Mouse (Mus musculus) MEL (cell line): ENCODE results near the gene Rrm1. TPM values are rescaled to one million over a fixed set of nuclear protein-coding genes. Genes with fewer than 3 reads are reported as not detected.
"Not testable (repeated sequence)": the region's sequence is repeated elsewhere in the genome, so short reads cannot be mapped to it uniquely, and the experiment has no call there.

ENCODE experiments used
- DNase-seq: peaks from one replicate; pipeline ENCODE4 v3.0.0; 2011; ENCODE audit warnings: low read depth, low spot score
- H3K27ac ChIP-seq: 2 replicates; pipeline ENCODE4 v1.5.1; 2012; ENCODE audit warnings: low read depth, mild to moderate bottlenecking, control low read depth, low read length, moderate library complexity; ENCODE audit not compliant: control insufficient read depth
- H3K27me3 ChIP-seq, 2 experiments: fragments of 150-350 bp in 1 of 2; sonication (generic) in 1 of 2; 2 replicates each; pipeline ENCODE4 v1.6.1; 2012; ENCODE audit warnings: low read length in 2 of 2, mild to moderate bottlenecking in 2 of 2, improper control_type of control experiment in 1 of 2, moderate library complexity in 1 of 2; ENCODE audit not compliant: insufficient read depth in 2 of 2, control insufficient read depth in 1 of 2
- H3K36me3 ChIP-seq, 2 experiments: 2 replicates each; pipeline ENCODE4 v1.6.1; 2012 to 2014; ENCODE audit warnings: low read length in 2 of 2, improper control_type of control experiment in 1 of 2, inconsistent platforms in 1 of 2, mild to moderate bottlenecking in 1 of 2; ENCODE audit not compliant: insufficient read depth in 2 of 2, control insufficient read depth in 1 of 2
- H3K4me1 ChIP-seq, 2 experiments: fragments of 150-350 bp in 1 of 2; sonication (generic) in 1 of 2; 2 replicates each; pipeline ENCODE4 v1.6.1; 2012; ENCODE audit warnings: low read length in 2 of 2, improper control_type of control experiment in 1 of 2, mild to moderate bottlenecking in 1 of 2; ENCODE audit not compliant: insufficient read depth in 2 of 2, control insufficient read depth in 1 of 2
- H3K4me3 ChIP-seq, 2 experiments: fragments of 150-350 bp in 1 of 2; sonication (generic) in 1 of 2; 2 replicates each; pipeline ENCODE4 v1.5.1; 2012; ENCODE audit warnings: low read depth in 2 of 2, low read length in 2 of 2, mild to moderate bottlenecking in 2 of 2, moderate library complexity in 2 of 2, control low read depth in 1 of 2, improper control_type of control experiment in 1 of 2; ENCODE audit not compliant: control insufficient read depth in 1 of 2, insufficient read depth in 1 of 2
- H3K79me2 ChIP-seq: 2 replicates; pipeline ENCODE4 v1.6.1; 2012; ENCODE audit warnings: mild to moderate bottlenecking, low read length, moderate library complexity; ENCODE audit not compliant: control insufficient read depth, poor library complexity, insufficient read depth
- H3K9ac ChIP-seq: 2 replicates; pipeline ENCODE4 v1.6.1; 2012; ENCODE audit warnings: low read depth, mild to moderate bottlenecking, control low read depth, low read length, moderate library complexity; ENCODE audit not compliant: control insufficient read depth, poor library complexity, severe bottlenecking
- H3K9me3 ChIP-seq: fragments of 150-350 bp; sonication (generic); replicated peaks from 2 replicates; pipeline ENCODE4 v1.6.1; 2012; ENCODE audit warnings: mild to moderate bottlenecking, low read length, improper control_type of control experiment, moderate library complexity; ENCODE audit not compliant: insufficient read depth
- BHLHE40 ChIP-seq: IDR thresholded peaks from 2 replicates; pipeline ENCODE4 v1.6.1; 2012; ENCODE audit warnings: low read depth, mild to moderate bottlenecking, inconsistent platforms, low read length, improper control_type of control experiment, borderline replicate concordance
- CHD2 ChIP-seq: IDR thresholded peaks from 2 replicates; pipeline ENCODE4 v1.6.1; 2011; ENCODE audit warnings: low read length, improper control_type of control experiment
- CTCF ChIP-seq, 3 experiments: IDR thresholded peaks in 2 of 3; conservative IDR thresholded peaks in 1 of 3; 2 replicates each; pipeline ENCODE4 v1.5.1; 2011 to 2012; ENCODE audit warnings: low read length in 3 of 3, low read depth in 2 of 3, mild to moderate bottlenecking in 2 of 3, improper control_type of control experiment in 1 of 3, inconsistent platforms in 1 of 3, mixed read lengths in 1 of 3, moderate library complexity in 1 of 3; ENCODE audit not compliant: control insufficient read depth in 1 of 3, insufficient read depth in 1 of 3, poor library complexity in 1 of 3, severe bottlenecking in 1 of 3
- ELF1 ChIP-seq: IDR thresholded peaks from 2 replicates; pipeline ENCODE4 v1.6.1; 2014; ENCODE audit warnings: low read depth, mild to moderate bottlenecking, inconsistent platforms, low read length, improper control_type of control experiment, moderate library complexity
- EP300 ChIP-seq, 2 experiments: IDR thresholded peaks; 2 replicates each; pipeline ENCODE4 v1.6.1; 2011; ENCODE audit warnings: improper control_type of control experiment in 2 of 2, low read length in 2 of 2, low read depth in 1 of 2, mild to moderate bottlenecking in 1 of 2
- ETS1 ChIP-seq: IDR thresholded peaks from 2 replicates; pipeline ENCODE4 v1.6.1; 2012; ENCODE audit warnings: low read depth, mild to moderate bottlenecking, inconsistent platforms, low read length, improper control_type of control experiment, moderate library complexity
- GABPA ChIP-seq: IDR thresholded peaks from 2 replicates; pipeline ENCODE4 v1.6.1; 2012; ENCODE audit warnings: low read depth, mild to moderate bottlenecking, inconsistent platforms, low read length, improper control_type of control experiment, moderate library complexity
- HCFC1 ChIP-seq: IDR thresholded peaks from 2 replicates; pipeline ENCODE4 v1.6.1; 2012; ENCODE audit warnings: low read depth, mild to moderate bottlenecking, inconsistent platforms, low read length, improper control_type of control experiment, moderate library complexity
- JUND ChIP-seq: IDR thresholded peaks from 2 replicates; pipeline ENCODE4 v1.6.1; 2011; ENCODE audit warnings: low read depth, mild to moderate bottlenecking, improper control_type of control experiment, low read length
- KAT2A ChIP-seq: conservative IDR thresholded peaks from 2 replicates; pipeline ENCODE4 v1.6.1; 2012; ENCODE audit warnings: low read depth, low read length, improper control_type of control experiment, inconsistent platforms
- MAFK ChIP-seq: IDR thresholded peaks from 2 replicates; pipeline ENCODE4 v1.6.1; 2011; ENCODE audit warnings: low read depth, mild to moderate bottlenecking, low read length, improper control_type of control experiment, borderline replicate concordance
- MAZ ChIP-seq: IDR thresholded peaks from 2 replicates; pipeline ENCODE4 v1.6.1; 2012; ENCODE audit warnings: low read depth, mild to moderate bottlenecking, inconsistent platforms, low read length, improper control_type of control experiment
- MXI1 ChIP-seq: IDR thresholded peaks from 2 replicates; pipeline ENCODE4 v1.6.1; 2011; ENCODE audit warnings: mild to moderate bottlenecking, low read depth, low read length, improper control_type of control experiment
- MYB ChIP-seq: IDR thresholded peaks from 2 replicates; pipeline ENCODE4 v1.6.1; 2011; ENCODE audit warnings: mild to moderate bottlenecking, low read depth, low read length, improper control_type of control experiment
- MYC ChIP-seq: IDR thresholded peaks from 2 replicates; pipeline ENCODE4 v1.6.1; 2011; ENCODE audit warnings: low read depth, mild to moderate bottlenecking, low read length, improper control_type of control experiment, moderate library complexity
- NELFE ChIP-seq: IDR thresholded peaks from 2 replicates; pipeline ENCODE4 v1.6.1; 2011; ENCODE audit warnings: low read depth, low read length, improper control_type of control experiment
- NRF1 ChIP-seq: IDR thresholded peaks from 2 replicates; pipeline ENCODE4 v1.6.1; 2014; ENCODE audit warnings: low read depth, mild to moderate bottlenecking, inconsistent platforms, low read length, improper control_type of control experiment, moderate library complexity; ENCODE audit not compliant: poor library complexity, insufficient read depth, severe bottlenecking
- POLR2AphosphoS2 ChIP-seq: IDR thresholded peaks from 2 replicates; pipeline ENCODE4 v1.6.1; 2011; ENCODE audit warnings: low read length, improper control_type of control experiment
- POLR2AphosphoS5 ChIP-seq: IDR thresholded peaks from 2 replicates; pipeline ENCODE4 v1.6.1; 2012; ENCODE audit warnings: low read depth, borderline replicate concordance, mild to moderate bottlenecking, inconsistent platforms, low read length, moderate library complexity, mixed read lengths
- RAD21 ChIP-seq: IDR thresholded peaks from 2 replicates; pipeline ENCODE4 v1.6.1; 2011; ENCODE audit warnings: mild to moderate bottlenecking, low read depth, low read length, improper control_type of control experiment
- RCOR1 ChIP-seq: IDR thresholded peaks from 2 replicates; pipeline ENCODE4 v1.6.1; 2012; ENCODE audit warnings: low read depth, mild to moderate bottlenecking, inconsistent platforms, low read length, improper control_type of control experiment
- SMC3 ChIP-seq: IDR thresholded peaks from 2 replicates; pipeline ENCODE4 v1.6.1; 2011; ENCODE audit warnings: low read depth, low read length, improper control_type of control experiment
- TAL1 ChIP-seq: IDR thresholded peaks from 2 replicates; pipeline ENCODE4 v1.6.1; 2012; ENCODE audit warnings: mild to moderate bottlenecking, inconsistent platforms, low read length, moderate library complexity, mixed read lengths
- UBTF ChIP-seq: IDR thresholded peaks from 2 replicates; pipeline ENCODE4 v1.6.1; 2012; ENCODE audit warnings: low read depth, mild to moderate bottlenecking, inconsistent platforms, low read length, improper control_type of control experiment, moderate library complexity, borderline replicate concordance; ENCODE audit not compliant: insufficient read depth
- USF1 ChIP-seq: IDR thresholded peaks from 2 replicates; pipeline ENCODE4 v1.6.1; 2014; ENCODE audit warnings: low read depth, mild to moderate bottlenecking, inconsistent platforms, low read length, improper control_type of control experiment, moderate library complexity
- USF2 ChIP-seq, 2 experiments: IDR thresholded peaks; 2 replicates each; pipeline ENCODE4 v1.6.1; 2011 to 2012; ENCODE audit warnings: improper control_type of control experiment in 2 of 2, low read length in 2 of 2, borderline replicate concordance in 1 of 2, inconsistent platforms in 1 of 2, low read depth in 1 of 2, mild to moderate bottlenecking in 1 of 2; ENCODE audit not compliant: insufficient read depth in 1 of 2
- ZC3H11A ChIP-seq: IDR thresholded peaks from 2 replicates; pipeline ENCODE4 v1.6.1; 2012; ENCODE audit warnings: low read depth, mild to moderate bottlenecking, inconsistent platforms, low read length, improper control_type of control experiment
- ZKSCAN1 ChIP-seq: IDR thresholded peaks from 2 replicates; pipeline ENCODE4 v1.6.1; 2012; ENCODE audit warnings: low read depth, mild to moderate bottlenecking, inconsistent platforms, low read length, improper control_type of control experiment, moderate library complexity
- ZMIZ1 ChIP-seq: IDR thresholded peaks from 2 replicates; pipeline ENCODE4 v1.6.1; 2012; ENCODE audit warnings: low read depth, mild to moderate bottlenecking, inconsistent platforms, low read length, improper control_type of control experiment, moderate library complexity
- ZNF384 ChIP-seq: IDR thresholded peaks from 2 replicates; pipeline ENCODE4 v1.6.1; 2012; ENCODE audit warnings: low read depth, mild to moderate bottlenecking, inconsistent platforms, low read length, improper control_type of control experiment
- polyA plus RNA-seq, 2 experiments: library from polyadenylated mRNA; stranded (reverse) in 1 of 2; unstranded in 1 of 2; fragments of >175 nt in 1 of 2; fragments of >200 nt in 1 of 2; gene quantifications; 2 replicates each; pipeline versions ENCODE4 v1.2.1 to v1.2.4; 2012; ENCODE audit warnings: low replicate concordance in 2 of 2, low read depth in 1 of 2; ENCODE audit not compliant: insufficient read length in 2 of 2, insufficient read depth in 1 of 2, missing spikeins in 1 of 2
- total RNA-seq: library from RNA; depleted of rRNA; stranded (reverse); fragments of 300-350 nt; gene quantifications from 2 replicates; pipeline ENCODE4 v1.2.3, GENCODE M21; 2012

The Rrm1 gene
- total and polyA plus RNA-seq, 3 experiments = 147 to 228 TPM; not detected in 1

DNA sequence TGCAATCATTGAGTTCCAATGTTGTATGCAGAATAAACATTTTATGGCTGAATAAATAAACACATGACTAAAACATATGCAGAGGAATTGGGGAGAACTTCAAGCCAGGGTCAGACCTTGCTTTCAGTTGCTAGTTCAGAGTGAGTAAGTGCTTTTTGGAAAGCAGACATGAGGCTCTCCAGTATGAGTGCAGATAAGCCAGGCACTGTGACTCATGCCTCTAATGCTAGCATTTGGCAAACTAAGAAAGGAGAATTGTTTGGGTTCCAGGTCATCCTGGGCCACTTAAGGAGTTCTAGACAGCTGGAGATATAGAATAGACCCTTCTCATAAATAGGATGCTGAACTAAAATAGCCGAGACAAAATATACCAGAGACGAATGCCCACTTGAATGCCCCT is 42.2 kb downstream of the Rrm1 start (continued):
- no peak for TF ChIP-seq NELFE
- TF ChIP-seq, all 39 proteins: peak for 7

- H3K79me2 ChIP-seq, H3K27me3 ChIP-seq, H3K27ac ChIP-seq, H3K9ac ChIP-seq, H3K4me3 ChIP-seq, H3K9me3 ChIP-seq, DNase-seq: not testable (repeated sequence)
- Histone ChIP-seq H3K4me1 (peaks cover 7 to 22% of the 10 kb centered on the region in 2 experiments), H3K36me3 (peaks cover 0 to 26% of the 10 kb centered on the region in 2 experiments; a peak in 2 of 4 replicates)
Measured at GRCm38 (mm10) chr7:102484766-102485165, 43.3 kb downstream of the Rrm1 start.

DNA sequence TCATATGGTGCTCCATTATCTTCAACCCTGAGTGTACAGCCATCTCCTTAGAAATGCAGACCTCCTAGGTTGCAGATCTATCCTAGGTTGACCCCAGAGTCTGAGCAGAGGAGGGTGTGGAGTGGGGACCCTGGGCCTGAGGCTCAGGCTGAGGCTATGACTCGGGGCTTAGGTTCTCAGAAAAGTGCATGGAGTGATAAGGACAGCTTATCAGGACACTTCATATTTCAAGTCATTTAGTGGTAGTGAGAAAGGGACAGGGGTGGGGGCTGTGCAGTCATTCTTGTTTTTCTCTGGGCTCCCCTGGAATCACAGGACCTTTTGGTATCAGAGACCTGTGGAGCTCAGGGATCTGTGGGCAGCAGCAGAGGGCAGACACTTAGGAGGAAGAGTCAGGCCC is 44.6 kb downstream of the Rrm1 start:
- H3K36me3 ChIP-seq = peaks cover 0 to 26% of the 10 kb centered on the region in 2 experiments; a peak in 2 of 4 replicates
- no peak overlapping the region for H3K4me3 ChIP-seq
- no peak overlapping the region for H3K9ac ChIP-seq
- DNase-seq = peak; percentile 44
- H3K4me1 ChIP-seq = peaks cover 7 to 22% of the 10 kb centered on the region in 2 experiments
- H3K9me3 ChIP-seq = no peaks in the 10 kb centered on the region
- no peaks in the 10 kb centered on the region for H3K79me2 ChIP-seq
- no peaks in the 10 kb centered on the region for H3K27me3 ChIP-seq
- peak overlapping the region; percentile 38 for H3K27ac ChIP-seq
- TF ChIP-seq USF1 (no peak), POLR2AphosphoS2 (no peak), ZMIZ1 (no peak), UBTF (no peak), BHLHE40 (no peak), NELFE (no peak), GABPA (no peak), MYC (no peak), JUND (no peak), MXI1 (no peak), USF2 (IDR thresholded peaks at IDR 0.05; ENCODE audit: borderline replicate concordance in 1 of 2, insufficient read depth in 1 of 2, low read depth in 1 of 2, low read length in 2 of 2) (no peak), ZNF384 (no peak), MAFK (no peak), POLR2AphosphoS5 (no peak), ELF1 (no peak), MYB (no peak), EP300 (IDR thresholded peaks at IDR 0.05; ENCODE audit: low read depth in 1 of 2, low read length in 2 of 2) (peak; percentile 67 to 68), NRF1 (no peak), HCFC1 (no peak), KAT2A (no peak), RAD21 (no peak), ETS1 (peak; percentile 54; the same call in 1 of the 2 replicates), ZC3H11A (no peak), CHD2 (no peak), ZKSCAN1 (no peak), TAL1 (no peak), MAZ (0 out of 2 replicates have a peak, but pooled peaks have one; percentile 47), CTCF (IDR thresholded peaks at IDR 0.05 in 2 of 3, conservative IDR thresholded peaks at IDR 0.05 in 1 of 3; ENCODE audit: control insufficient read depth in 1 of 3, insufficient read depth in 1 of 3, low read depth in 2 of 3, low read length in 3 of 3, poor library complexity in 1 of 3, severe bottlenecking in 1 of 3) (no peak), RCOR1 (peak; percentile 58; the same call in 1 of the 2 replicates), SMC3 (no peak)
